Mouse (Mus musculus) spleen, adult 2 months (tissue): ENCODE data around the gene Nufip1.

Source experiments
- CTCF ChIP-seq: fragments of 200-500 bp; IDR thresholded peaks from 2 replicates; pipeline ENCODE4 v1.5.1; 2011; ENCODE audit warnings: mild to moderate bottlenecking, inconsistent platforms; ENCODE audit not compliant: insufficient read depth, insufficient read length, insufficient replicate concordance; ENCODE audit errors: extremely low read depth
- POLR2A ChIP-seq: fragments of 200-500 bp; IDR thresholded peaks from 2 replicates; pipeline ENCODE4 v1.6.1; 2011; ENCODE audit warnings: low read depth, low read length, inconsistent platforms

- TF ChIP-seq CTCF (no peak), POLR2A (no peak)
Measured at GRCm38 (mm10) chr14:76122663-76123058, 12.0 kb downstream of the Nufip1 start.
